Mouse (Mus musculus) forebrain, embryonic 16.5 days (tissue): ENCODE measurements at regions not wholly inside any gene's neighbourhood (a gene's known extent, or its start where the extent isn't known, plus 50 kb on each side); places are given as distances from the start of the nearest gene placed in this dataset.

Source experiments
- ATAC-seq: fragments of 200-750 bp; cut with Nextera tagmentation; 2 replicates; pipeline ENCODE4 v1.8.0; 2017; ENCODE audit warnings: mild to moderate bottlenecking, moderate library complexity
- H3K27ac ChIP-seq: fragments of 300-500 bp; sonication (generic); 2 replicates; pipeline ENCODE4 v1.5.1; 2014; ENCODE audit warnings: low read length, control low read depth
- H3K27me3 ChIP-seq: fragments of 300-500 bp; sonication (generic); replicated peaks from 2 replicates; pipeline ENCODE4 v1.6.1; 2014; ENCODE audit warnings: low read length; ENCODE audit not compliant: control insufficient read depth, insufficient read depth
- H3K36me3 ChIP-seq: fragments of 300-500 bp; sonication (generic); 2 replicates; pipeline ENCODE4 v1.6.1; 2014; ENCODE audit not compliant: control insufficient read depth, insufficient read depth
- H3K4me1 ChIP-seq: fragments of 300-500 bp; sonication (generic); replicated peaks from 2 replicates; pipeline ENCODE4 v1.6.1; 2014; ENCODE audit warnings: low read length; ENCODE audit not compliant: control insufficient read depth, insufficient read depth
- H3K4me2 ChIP-seq: fragments of 300-500 bp; sonication (generic); 2 replicates; pipeline ENCODE4 v1.6.1; 2014; ENCODE audit warnings: mild to moderate bottlenecking, low read length, control low read depth
- H3K4me3 ChIP-seq: fragments of 300-500 bp; sonication (generic); replicated peaks from 2 replicates; pipeline ENCODE4 v1.5.1; 2014; ENCODE audit warnings: mild to moderate bottlenecking, low read length, control low read depth
- H3K9ac ChIP-seq: fragments of 300-500 bp; sonication (generic); replicated peaks from 2 replicates; pipeline ENCODE4 v1.6.1; 2014; ENCODE audit warnings: low read depth, low read length, control low read depth
- H3K9me3 ChIP-seq: fragments of 300-500 bp; sonication (generic); 2 replicates; pipeline ENCODE4 v1.6.1; 2016; ENCODE audit warnings: low read length; ENCODE audit not compliant: control insufficient read depth
- WGBS: fragments of 180-500 bp; shearing (Covaris S2); extraction: QIAGEN DNeasy Blood & Tissue Kit; methylation state at CpG from one replicate; pipeline ENCODE4 v1.1.7; 2014; 5-methylcytosine and 5-hydroxymethylcytosine counted together

DNA sequence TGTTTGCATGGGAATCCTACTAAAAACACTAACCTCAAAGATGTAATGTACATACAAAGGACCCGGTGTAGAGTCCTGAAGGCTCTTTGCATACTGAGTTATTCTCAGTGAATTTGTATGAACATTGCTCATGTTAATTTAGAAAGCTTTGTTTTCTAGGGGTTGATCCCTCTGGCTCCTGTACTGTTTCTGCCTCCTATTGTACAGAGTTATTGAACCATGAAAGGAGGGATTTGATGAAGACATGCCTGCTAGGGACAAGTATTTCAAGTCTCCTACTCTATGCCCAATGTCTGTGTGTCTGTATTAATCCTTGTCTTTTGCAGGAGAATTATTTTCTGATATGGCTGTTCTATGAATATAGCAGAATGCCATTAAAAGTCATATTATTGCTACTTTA lies 1425.1 kb downstream of the Fam181b start:
- no peak for ATAC-seq
- H3K4me1 ChIP-seq: no peaks in the 10 kb centered on the region
- WGBS: 18% methylated on average over 1 of the region's 1 CpGs
- no peaks in the 10 kb centered on the region for H3K36me3 ChIP-seq
- no peaks in the 10 kb centered on the region for H3K9me3 ChIP-seq
- H3K4me3 ChIP-seq: no peak overlapping the region
- no peak overlapping the region for H3K27ac ChIP-seq
- H3K9ac ChIP-seq: no peak overlapping the region
- H3K4me2 ChIP-seq: no peak overlapping the region
- H3K27me3 ChIP-seq: no peaks in the 10 kb centered on the region

DNA sequence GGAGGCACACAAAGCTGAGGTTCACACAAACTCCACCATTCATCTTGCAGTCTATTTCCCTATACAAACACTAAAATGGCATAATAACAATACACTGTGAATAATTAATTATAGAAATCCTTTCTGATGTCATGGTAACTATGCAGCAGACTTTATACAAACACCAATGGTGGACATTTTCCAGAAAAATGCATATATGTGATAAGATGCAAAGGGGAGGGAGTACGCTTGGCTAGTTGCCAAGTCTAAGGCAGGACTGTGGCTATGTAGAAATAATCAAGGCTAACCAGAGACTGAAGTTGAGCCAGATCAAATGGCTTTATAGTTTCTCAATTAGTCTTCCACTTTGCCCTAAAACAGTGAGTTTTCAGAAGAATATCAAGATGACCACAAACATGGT lies 1437.3 kb downstream of the Fam181b start:
- H3K27me3 ChIP-seq: no peaks in the 10 kb centered on the region
- ATAC-seq: no peak
- no peak overlapping the region for H3K4me2 ChIP-seq
- WGBS: 91% methylated on average over 1 of the region's 1 CpGs
- no peaks in the 10 kb centered on the region for H3K4me1 ChIP-seq
- H3K9ac ChIP-seq: no peak overlapping the region
- no peaks in the 10 kb centered on the region for H3K36me3 ChIP-seq
- H3K4me3 ChIP-seq: no peak overlapping the region
- H3K27ac ChIP-seq: no peak overlapping the region
- H3K9me3 ChIP-seq: peaks cover 2% of the 10 kb centered on the region

DNA sequence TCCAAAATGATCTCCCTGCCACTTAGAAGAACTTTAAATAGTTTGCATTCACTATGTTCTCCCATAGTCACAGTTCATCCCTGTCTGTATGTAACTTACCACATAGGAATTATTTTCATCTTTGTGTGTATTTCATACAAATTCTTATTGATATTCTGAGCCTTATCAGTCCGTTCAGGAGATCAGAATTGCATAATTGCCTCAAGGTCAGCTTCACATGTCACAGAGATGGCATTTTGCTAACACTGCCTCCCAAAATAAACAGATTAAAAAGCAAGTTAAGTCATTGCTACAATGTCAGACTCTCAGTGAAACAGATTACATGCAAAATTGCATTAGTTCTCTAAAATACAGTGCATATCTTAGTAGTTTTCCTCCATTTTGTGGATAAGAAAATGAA lies 1452.9 kb downstream of the Fam181b start:
- 74% methylated on average over 1 of the region's 1 CpGs for WGBS
- no peak overlapping the region for H3K4me2 ChIP-seq

DNA sequence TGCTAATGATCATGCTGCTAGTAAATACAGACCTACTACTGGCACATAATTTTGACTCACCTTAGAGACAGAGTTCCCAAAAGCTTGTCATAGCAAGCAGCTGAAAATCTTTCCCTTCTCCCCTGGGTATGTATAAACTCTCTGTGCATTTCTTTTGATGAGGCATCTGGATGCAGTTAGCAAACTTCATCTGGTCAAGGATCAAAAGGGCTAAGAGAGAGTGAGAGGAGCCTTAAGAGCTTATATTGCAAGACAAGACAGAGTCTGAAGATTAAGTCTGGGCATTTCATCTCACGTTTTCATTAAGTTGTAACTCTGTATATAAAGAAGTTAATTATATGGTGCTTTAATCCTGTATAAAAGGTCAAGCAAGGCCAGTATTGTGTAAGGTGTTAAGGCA lies 1468.7 kb downstream of the Fam181b start:
- no peak for ATAC-seq
- Histone ChIP-seq H3K4me3 (no peak overlapping the region), H3K27me3 (no peaks in the 10 kb centered on the region), H3K27ac (no peak overlapping the region), H3K4me2 (no peak overlapping the region), H3K9ac (no peak overlapping the region), H3K36me3 (no peaks in the 10 kb centered on the region), H3K4me1 (no peaks in the 10 kb centered on the region), H3K9me3 (no peaks in the 10 kb centered on the region)
- WGBS: 22% methylated on average over 1 of the region's 1 CpGs

More for the DNA sequence above, 1452.9 kb downstream of the Fam181b start:
- Histone ChIP-seq H3K9me3 (no peaks in the 10 kb centered on the region), H3K27ac (no peak overlapping the region), H3K27me3 (no peaks in the 10 kb centered on the region), H3K4me1 (no peaks in the 10 kb centered on the region), H3K36me3 (no peaks in the 10 kb centered on the region), H3K9ac (no peak overlapping the region), H3K4me3 (no peak overlapping the region)
- ATAC-seq: no peak

DNA sequence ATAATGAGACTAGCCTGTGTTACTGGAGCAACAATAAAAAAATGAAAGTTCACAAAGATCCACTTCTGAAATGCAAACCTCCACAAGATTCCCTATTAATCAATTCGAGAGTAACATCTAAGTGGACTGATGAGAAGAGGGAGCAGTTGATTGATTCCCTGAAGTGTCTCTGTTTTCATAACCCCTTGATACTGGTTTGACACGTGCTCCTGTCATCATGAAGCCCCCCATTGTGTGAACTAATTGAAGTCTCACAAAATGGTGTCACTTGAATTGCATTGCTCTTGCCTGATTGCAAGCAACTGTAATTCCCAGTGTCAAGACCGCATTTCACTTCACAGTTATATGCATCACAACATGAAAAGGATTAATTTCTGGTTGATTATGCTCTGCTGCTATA lies 1501.8 kb downstream of the Fam181b start:
- no peak overlapping the region for H3K4me2 ChIP-seq
- 42% methylated on average over 3 of the region's 3 CpGs for WGBS

DNA sequence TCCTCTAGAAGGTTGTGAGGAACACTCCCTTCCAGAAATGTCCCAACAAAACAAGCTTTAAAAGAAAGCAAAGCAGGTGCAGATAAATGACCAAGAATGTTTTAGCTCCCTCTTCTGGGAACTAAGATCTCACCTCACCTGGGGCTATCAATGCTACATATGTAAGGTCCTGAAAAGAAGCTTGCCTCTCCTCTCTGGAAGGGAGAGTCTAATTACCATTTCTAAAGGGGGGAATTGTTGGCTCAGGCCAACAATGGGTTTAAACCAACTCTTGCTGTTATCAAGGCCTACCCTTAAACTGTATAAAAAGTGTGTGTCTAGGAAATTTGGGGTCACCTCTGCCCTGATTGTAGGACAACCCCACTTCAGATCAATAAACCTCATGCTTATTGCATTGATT lies 1508.1 kb downstream of the Fam181b start:
- H3K9ac ChIP-seq: no peak overlapping the region
- H3K4me2 ChIP-seq: no peak overlapping the region
- no peaks in the 10 kb centered on the region for H3K36me3 ChIP-seq
- no peak overlapping the region for H3K27ac ChIP-seq
- ATAC-seq: no peak
- no peaks in the 10 kb centered on the region for H3K27me3 ChIP-seq
- no peaks in the 10 kb centered on the region for H3K4me1 ChIP-seq
- no peaks in the 10 kb centered on the region for H3K9me3 ChIP-seq
- no peak overlapping the region for H3K4me3 ChIP-seq

More for the DNA sequence above, 1501.8 kb downstream of the Fam181b start:
- H3K9me3 ChIP-seq: no peaks in the 10 kb centered on the region
- H3K27ac ChIP-seq: no peak overlapping the region
- H3K27me3 ChIP-seq: no peaks in the 10 kb centered on the region
- no peaks in the 10 kb centered on the region for H3K36me3 ChIP-seq
- no peak overlapping the region for H3K4me3 ChIP-seq
- ATAC-seq: no peak
- H3K4me1 ChIP-seq: no peaks in the 10 kb centered on the region
- no peak overlapping the region for H3K9ac ChIP-seq

DNA sequence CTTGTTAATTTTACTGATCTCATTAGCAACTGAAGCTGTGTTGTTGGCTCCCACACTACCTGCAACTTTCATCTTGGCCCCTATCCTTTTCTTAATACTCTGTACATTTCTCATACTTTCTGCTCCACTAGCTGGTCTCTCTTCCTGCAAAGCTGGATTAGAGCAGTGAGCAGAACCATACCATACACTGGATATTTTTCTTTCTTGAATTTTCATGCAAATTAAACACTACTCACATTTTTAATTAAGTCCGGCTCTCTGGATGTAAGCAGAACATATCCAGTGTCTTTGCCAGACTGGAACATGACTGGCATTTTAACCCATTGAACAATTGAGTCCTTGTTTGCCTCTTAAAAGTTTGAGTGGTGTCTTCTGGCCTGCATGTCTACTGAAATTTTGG lies 1515.0 kb downstream of the Fam181b start:
- Histone ChIP-seq H3K27ac (no peak overlapping the region), H3K4me3 (no peak overlapping the region), H3K4me2 (no peak overlapping the region), H3K9me3 (no peaks in the 10 kb centered on the region), H3K9ac (no peak overlapping the region), H3K36me3 (no peaks in the 10 kb centered on the region), H3K4me1 (0 out of 2 replicates have a peak, but pooled peaks cover 2% of the 10 kb centered on the region), H3K27me3 (no peaks in the 10 kb centered on the region)
- ATAC-seq: peak; percentile 38; the same call in 1 of the 2 replicates
- WGBS: 15% methylated on average over 1 of the region's 1 CpGs

DNA sequence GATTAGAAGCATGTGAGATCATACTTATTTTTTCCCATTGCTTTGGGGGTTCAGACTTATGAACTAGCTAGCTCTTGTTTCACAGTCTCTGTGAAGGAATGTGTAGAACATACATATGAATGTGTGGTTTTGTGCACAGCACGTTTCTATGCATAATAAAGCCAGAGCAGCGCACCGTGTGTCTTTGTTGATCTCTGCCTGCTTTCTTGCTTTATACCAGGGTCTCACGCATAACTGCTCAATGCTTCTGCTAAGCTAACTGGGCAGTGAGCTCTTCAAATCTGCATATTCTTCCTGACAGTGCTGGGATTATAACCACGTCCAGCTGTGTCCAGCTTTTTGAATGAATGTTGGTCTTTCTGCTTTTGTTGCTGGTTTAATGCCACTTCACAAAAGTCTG lies 1539.3 kb downstream of the Fam181b start:
- H3K9ac ChIP-seq: no peak overlapping the region
- no peaks in the 10 kb centered on the region for H3K9me3 ChIP-seq
- no peaks in the 10 kb centered on the region for H3K27me3 ChIP-seq
- H3K27ac ChIP-seq: no peak overlapping the region
- no peak for ATAC-seq
- 14% methylated on average over 5 of the region's 5 CpGs for WGBS
- H3K4me3 ChIP-seq: no peak overlapping the region
- H3K4me2 ChIP-seq: no peak overlapping the region
- H3K36me3 ChIP-seq: no peaks in the 10 kb centered on the region
- H3K4me1 ChIP-seq: no peaks in the 10 kb centered on the region

DNA sequence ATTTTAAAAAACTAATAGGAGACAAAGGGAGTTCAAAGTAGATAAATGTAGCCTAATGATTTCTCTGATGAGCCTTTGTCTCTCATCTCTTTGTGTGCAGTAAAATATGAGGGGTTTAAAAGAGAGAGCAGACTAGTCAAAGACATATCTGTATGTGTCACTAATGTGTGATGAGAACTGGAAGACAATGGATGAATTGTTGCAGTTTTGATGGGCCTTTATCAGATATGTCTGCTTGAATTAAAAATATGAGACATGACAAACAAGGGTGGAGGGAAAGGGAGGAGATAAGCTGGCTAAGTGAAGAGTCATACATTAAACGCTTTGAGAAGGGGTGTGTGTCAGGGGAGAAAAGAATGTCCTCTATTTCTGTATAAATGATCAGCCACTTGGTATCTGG lies 1544.9 kb downstream of the Fam181b start:
- Histone ChIP-seq H3K9ac (no peak overlapping the region), H3K9me3 (no peaks in the 10 kb centered on the region), H3K27me3 (no peaks in the 10 kb centered on the region), H3K4me1 (no peaks in the 10 kb centered on the region), H3K4me3 (no peak overlapping the region), H3K36me3 (no peaks in the 10 kb centered on the region), H3K4me2 (no peak overlapping the region), H3K27ac (no peak overlapping the region)
- WGBS: 59% methylated on average over 1 of the region's 1 CpGs
- ATAC-seq: peak; percentile 40; the same call in 1 of the 2 replicates

DNA sequence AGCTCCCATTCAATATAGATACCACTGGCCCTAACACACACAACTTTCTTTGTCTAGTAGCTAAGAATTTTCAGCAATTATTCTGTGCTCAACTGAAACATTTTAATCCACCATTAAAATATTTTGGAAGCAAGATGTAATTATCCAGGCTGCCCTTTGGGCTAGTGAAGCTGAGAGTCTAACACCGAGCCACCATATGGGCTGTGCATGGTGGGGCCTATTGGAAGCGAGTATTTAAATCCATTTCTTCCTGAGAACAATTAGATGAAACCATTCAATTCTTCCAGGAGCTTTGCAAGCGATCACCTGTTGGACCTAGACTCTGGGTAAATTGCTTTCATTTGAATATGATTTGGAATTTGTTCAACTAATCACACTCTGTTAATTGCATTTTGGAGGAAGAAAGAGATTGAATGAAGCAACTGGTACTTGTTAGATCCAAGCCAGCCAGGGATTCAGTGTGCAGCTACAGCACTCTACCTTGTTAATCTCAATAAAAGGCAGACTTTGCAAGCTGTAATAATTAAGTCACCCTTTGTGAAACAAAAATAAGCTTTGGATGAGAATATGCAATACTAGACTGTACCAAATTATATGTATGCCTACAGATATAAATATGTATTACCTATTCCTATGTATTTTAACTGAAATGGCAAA lies 1533.6 kb upstream of the Tenm4 start:
- Histone ChIP-seq H3K9ac (no peak overlapping the region), H3K27me3 (no peaks in the 10 kb centered on the region), H3K27ac (no peak overlapping the region), H3K4me1 (no peaks in the 10 kb centered on the region), H3K4me2 (no peak overlapping the region), H3K9me3 (no peaks in the 10 kb centered on the region), H3K4me3 (no peak overlapping the region), H3K36me3 (no peaks in the 10 kb centered on the region)
- peak; percentile 67 for ATAC-seq
- WGBS: 30% methylated on average over 3 of the region's 3 CpGs
